Mouse (Mus musculus): ENCODE data around the gene Scd4. TPM values are rescaled to one million over a fixed set of nuclear protein-coding genes. Genes with fewer than 3 reads are reported as not detected.
"Not testable (repeated sequence)": the region's sequence is repeated elsewhere in the genome, so short reads cannot be mapped to it uniquely, and the experiment has no call there.

The Scd4 gene
- polyA plus RNA-seq, 1 experiment from 2014 or later, result 0.35 TPM

GRCm38 (mm10) chr19:44309351-44310154, 23.3 kb upstream of the Scd4 start:
- H3K9ac ChIP-seq, result no peak overlapping the region
- no peak overlapping the region for H3K4me3 ChIP-seq
- no peaks in the 10 kb centered on the region for H3K9me3 ChIP-seq
- peaks cover 29% of the 10 kb centered on the region for H3K4me1 ChIP-seq
- H3K4me2 ChIP-seq, result no peak overlapping the region
- no peak overlapping the region for H3K27ac ChIP-seq
- H3K36me3 ChIP-seq, result peaks cover 43% of the 10 kb centered on the region
- ATAC-seq (ENCODE audit: borderline replicate concordance, extremely low read depth, low FRiP score, low TSS enrichment), result no peak
- 77% methylated on average over 12 of the region's 12 CpGs for WGBS
- no peaks in the 10 kb centered on the region for H3K27me3 ChIP-seq

GRCm38 (mm10) chr19:44310155-44310575, 22.7 kb upstream of the Scd4 start:
- H3K4me3 ChIP-seq; H3K9me3 ChIP-seq; ATAC-seq (ENCODE audit: borderline replicate concordance, extremely low read depth, low FRiP score, low TSS enrichment); H3K4me2 ChIP-seq; H3K27me3 ChIP-seq; H3K27ac ChIP-seq; H3K9ac ChIP-seq: not testable (repeated sequence)
- Histone ChIP-seq H3K36me3 (peaks cover 37% of the 10 kb centered on the region), H3K4me1 (peaks cover 26% of the 10 kb centered on the region)
- WGBS, result 78% methylated on average over 1 of the region's 1 CpGs

DNA sequence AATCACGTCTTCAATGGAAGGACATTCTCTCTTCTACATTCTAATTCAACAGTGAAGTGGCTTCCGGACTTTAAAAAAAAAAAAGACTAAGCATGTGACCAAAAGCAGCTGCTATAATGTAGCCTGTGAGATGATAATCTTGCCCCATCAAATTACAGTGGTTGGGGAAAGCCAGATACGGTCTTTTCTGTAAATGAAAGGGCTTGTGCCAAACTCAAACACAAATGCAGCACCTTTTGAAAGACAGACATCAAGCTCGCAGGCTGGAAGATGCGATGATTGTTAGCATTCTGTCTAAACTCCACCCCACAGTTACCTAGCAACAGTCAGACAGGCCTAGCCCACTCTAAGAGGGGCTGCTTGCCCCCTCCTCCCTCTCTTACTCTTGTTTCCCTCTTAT, 22.1 kb upstream of the Scd4 start:
- Histone ChIP-seq H3K36me3 (peaks cover 30% of the 10 kb centered on the region), H3K4me1 (peaks cover 27% of the 10 kb centered on the region), H3K27me3 (no peaks in the 10 kb centered on the region), H3K9ac (no peak overlapping the region), H3K9me3 (no peaks in the 10 kb centered on the region), H3K4me2 (no peak overlapping the region), H3K27ac (no peak overlapping the region), H3K4me3 (no peak overlapping the region)
- WGBS, result 24% methylated on average over 5 of the region's 5 CpGs
- no peak for ATAC-seq (ENCODE audit: borderline replicate concordance, extremely low read depth, low FRiP score, low TSS enrichment)

DNA sequence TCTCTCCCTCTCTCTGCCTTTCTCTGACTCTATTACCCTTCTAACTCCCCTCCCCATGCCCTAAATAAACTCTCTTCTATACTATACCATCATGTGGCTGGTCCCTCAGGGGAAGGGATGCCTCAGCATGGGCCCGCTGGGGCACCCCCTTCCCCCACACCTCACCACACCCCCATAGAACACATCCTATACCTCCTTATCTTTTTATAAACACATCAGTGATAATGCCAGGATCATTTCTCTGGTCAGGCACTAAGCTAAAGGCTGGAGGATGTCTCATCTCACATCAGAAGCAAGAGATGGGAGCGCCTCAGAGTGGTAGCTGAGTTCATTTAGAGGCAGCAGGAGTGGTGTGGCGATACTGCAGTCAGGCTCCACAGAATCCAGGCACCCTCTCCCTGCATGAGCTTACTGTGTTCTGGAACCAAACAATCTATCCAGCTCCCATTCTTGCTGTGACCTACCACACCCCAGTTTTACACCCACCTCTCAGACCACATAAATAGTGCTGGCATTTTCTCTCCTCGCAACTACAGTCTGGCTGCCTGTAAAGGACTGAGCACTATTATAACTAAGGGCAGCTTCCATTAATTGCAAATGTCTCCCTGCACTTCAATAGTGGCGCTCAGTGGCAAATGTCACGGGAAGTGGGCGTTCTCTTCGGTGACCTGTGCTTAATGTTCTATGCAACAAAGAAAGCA, 21.4 kb upstream of the Scd4 start:
- H3K27me3 ChIP-seq, result no peaks in the 10 kb centered on the region
- H3K27ac ChIP-seq, result peak overlapping the region; percentile 26; the same call in 1 of the 2 replicates
- H3K9me3 ChIP-seq, result no peaks in the 10 kb centered on the region
- H3K9ac ChIP-seq, result no peak overlapping the region
- peaks cover 27% of the 10 kb centered on the region for H3K4me1 ChIP-seq
- peaks cover 24% of the 10 kb centered on the region for H3K36me3 ChIP-seq
- no peak overlapping the region for H3K4me2 ChIP-seq
- ATAC-seq (ENCODE audit: borderline replicate concordance, extremely low read depth, low FRiP score, low TSS enrichment), result no peak
- 51% methylated on average over 8 of the region's 8 CpGs for WGBS
- no peak overlapping the region for H3K4me3 ChIP-seq

DNA sequence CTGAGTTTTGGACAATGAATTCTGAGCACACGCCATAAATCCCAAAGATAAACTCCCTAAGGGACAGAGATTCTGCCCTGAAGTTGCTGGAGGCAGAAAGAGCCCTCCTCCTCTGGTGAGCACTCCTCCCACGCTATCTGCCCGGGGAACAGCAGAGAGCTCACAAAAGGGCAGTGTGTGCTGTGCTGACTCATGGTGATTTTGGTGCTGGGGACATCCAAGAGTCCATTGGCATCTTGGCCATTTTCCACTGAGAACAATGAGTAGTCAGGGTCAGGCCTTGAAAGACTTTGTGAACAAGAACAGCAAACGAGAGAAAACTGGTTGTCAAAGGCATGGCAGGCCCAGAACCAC, 20.9 kb upstream of the Scd4 start:
- H3K9ac ChIP-seq, result no peak overlapping the region
- H3K27me3 ChIP-seq, result no peaks in the 10 kb centered on the region
- H3K9me3 ChIP-seq, result no peaks in the 10 kb centered on the region
- H3K4me1 ChIP-seq, result peaks cover 27% of the 10 kb centered on the region
- H3K4me3 ChIP-seq, result no peak overlapping the region
- H3K36me3 ChIP-seq, result peaks cover 19% of the 10 kb centered on the region
- no peak overlapping the region for H3K4me2 ChIP-seq
- ATAC-seq (ENCODE audit: borderline replicate concordance, extremely low read depth, low FRiP score, low TSS enrichment), result no peak
- 31% methylated on average over 4 of the region's 4 CpGs for WGBS
- H3K27ac ChIP-seq, result peak overlapping the region; percentile 26; the same call in 1 of the 2 replicates

DNA sequence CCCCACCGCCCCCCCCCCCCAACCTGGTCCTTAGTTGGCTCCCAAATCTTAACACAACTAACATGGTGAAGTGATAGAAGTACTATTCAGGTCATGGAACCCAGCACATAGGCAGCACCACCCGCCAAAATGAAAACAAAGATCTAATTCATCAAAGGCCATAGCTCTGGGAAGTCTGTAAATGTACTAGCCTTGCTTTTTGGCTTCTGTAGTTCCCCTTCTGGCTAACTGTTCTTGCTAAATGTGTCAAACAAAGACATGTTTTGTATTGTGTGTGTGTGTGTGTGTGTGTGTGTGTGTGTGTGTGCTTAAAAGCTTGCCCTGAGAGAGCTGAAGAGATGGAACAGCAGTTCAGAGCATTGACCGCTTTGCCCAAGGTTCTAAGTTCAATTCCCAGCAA, 19.8 kb upstream of the Scd4 start:
- WGBS, result 73% methylated on average over 3 of the region's 3 CpGs
- Histone ChIP-seq H3K9me3 (no peaks in the 10 kb centered on the region), H3K4me1 (peaks cover 27% of the 10 kb centered on the region), H3K36me3 (peaks cover 8% of the 10 kb centered on the region), H3K4me3 (no peak overlapping the region), H3K9ac (no peak overlapping the region), H3K4me2 (no peak overlapping the region), H3K27me3 (no peaks in the 10 kb centered on the region), H3K27ac (no peak overlapping the region)
- no peak for ATAC-seq (ENCODE audit: borderline replicate concordance, extremely low read depth, low FRiP score, low TSS enrichment)

DNA sequence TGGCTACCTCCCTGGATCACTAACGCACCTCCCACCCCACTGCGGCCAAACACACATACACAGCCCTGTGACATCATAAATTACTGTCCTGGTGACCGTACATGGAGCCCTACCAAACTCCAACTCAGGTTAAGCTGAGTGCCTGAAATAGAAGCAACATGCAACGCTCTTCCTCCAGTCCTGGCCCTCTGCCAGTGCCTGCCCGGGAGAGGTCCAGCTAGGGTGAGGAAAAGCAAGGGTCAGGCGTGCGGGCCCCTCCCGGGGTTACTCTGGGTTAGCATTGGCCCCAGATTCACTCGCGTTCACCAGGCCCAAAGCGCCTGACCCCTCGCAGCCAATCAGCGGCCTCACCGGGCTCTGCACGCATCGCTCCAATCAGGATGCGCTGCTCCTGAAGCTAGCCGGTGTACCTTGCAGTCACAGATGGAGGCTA, 18.5 kb upstream of the Scd4 start:
- H3K27ac ChIP-seq, result peak overlapping the region; percentile 68
- peak overlapping the region; percentile 50 for H3K4me3 ChIP-seq
- WGBS, result 3% methylated on average over 18 of the region's 18 CpGs
- H3K27me3 ChIP-seq, result no peaks in the 10 kb centered on the region
- peak; percentile 83 for ATAC-seq (ENCODE audit: borderline replicate concordance, extremely low read depth, low FRiP score, low TSS enrichment)
- no peaks in the 10 kb centered on the region for H3K36me3 ChIP-seq
- peak overlapping the region; percentile 88 for H3K4me2 ChIP-seq
- H3K9me3 ChIP-seq, result no peaks in the 10 kb centered on the region; the same call in 1 of the 2 replicates
- H3K9ac ChIP-seq, result peak overlapping the region; percentile 50
- H3K4me1 ChIP-seq, result peaks cover 27% of the 10 kb centered on the region

DNA sequence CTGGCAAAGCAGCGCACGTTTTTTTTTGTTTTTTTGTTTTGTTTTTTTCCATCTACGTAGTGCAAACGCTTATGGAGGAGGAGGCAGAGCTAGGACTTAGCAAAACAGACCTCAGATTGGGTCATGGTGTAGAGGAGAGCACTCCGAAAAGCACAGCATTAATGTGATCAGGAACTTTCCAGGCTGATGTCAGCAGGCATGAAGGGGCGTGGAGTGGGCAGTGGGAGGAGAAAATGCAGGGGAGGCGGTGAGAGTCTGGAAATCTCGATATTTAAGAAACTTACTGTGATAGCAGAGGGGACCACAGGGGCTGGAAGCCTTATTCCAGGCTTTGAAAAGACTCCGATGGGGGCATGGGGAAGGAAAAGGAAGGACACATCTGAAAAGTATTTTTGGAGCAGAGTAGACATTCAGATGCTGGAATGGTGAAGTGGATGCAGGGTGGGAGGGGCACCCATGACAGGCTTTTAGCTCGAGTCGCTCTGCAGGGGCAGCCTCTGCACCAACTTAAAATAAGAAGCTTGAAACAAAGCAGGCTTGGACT, 17.9 kb upstream of the Scd4 start:
- peak overlapping the region; percentile 88 for H3K4me2 ChIP-seq
- H3K27me3 ChIP-seq, result no peaks in the 10 kb centered on the region
- H3K9me3 ChIP-seq, result no peaks in the 10 kb centered on the region; the same call in 1 of the 2 replicates
- H3K27ac ChIP-seq, result peak overlapping the region; percentile 68
- peaks cover 27% of the 10 kb centered on the region for H3K4me1 ChIP-seq
- no peaks in the 10 kb centered on the region for H3K36me3 ChIP-seq
- peak overlapping the region; percentile 50 for H3K9ac ChIP-seq
- WGBS, result under 1% methylated on average over 11 of the region's 11 CpGs
- H3K4me3 ChIP-seq, result peak overlapping the region; percentile 50
- peak; percentile 76 for ATAC-seq (ENCODE audit: borderline replicate concordance, extremely low read depth, low FRiP score, low TSS enrichment)

DNA sequence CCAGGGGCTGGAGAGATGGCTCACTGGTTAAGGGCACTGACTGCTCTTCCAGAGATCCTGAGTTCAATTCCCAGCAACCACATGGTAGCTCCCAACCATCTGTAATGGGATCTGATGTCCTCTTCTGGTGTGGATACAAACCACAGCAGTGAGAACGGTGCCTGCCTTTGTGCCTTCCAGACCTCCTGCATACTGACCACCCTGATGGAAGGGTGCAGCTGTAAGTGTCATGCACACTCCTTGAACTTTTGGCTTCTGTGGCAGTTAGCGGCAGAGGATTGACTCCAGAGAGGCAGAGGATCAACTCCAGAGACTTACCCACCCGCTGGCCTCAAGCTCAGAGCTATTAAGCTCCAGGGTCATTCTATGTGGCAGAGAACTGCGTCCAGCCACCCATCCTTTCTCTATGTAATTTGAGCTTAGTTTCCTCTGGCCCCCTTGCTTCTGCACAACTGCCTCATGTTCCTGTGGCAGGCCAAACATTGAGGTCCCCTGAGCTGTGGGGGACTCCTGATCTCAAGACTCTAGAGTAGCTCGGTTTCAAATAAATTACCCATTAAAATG, 16.1 kb upstream of the Scd4 start:
- Histone ChIP-seq H3K4me1 (peaks cover 18% of the 10 kb centered on the region), H3K9me3 (no peaks in the 10 kb centered on the region; the same call in 1 of the 2 replicates), H3K9ac (no peak overlapping the region), H3K4me3 (no peak overlapping the region), H3K4me2 (no peak overlapping the region), H3K27ac (no peak overlapping the region), H3K27me3 (no peaks in the 10 kb centered on the region), H3K36me3 (no peaks in the 10 kb centered on the region)
- 62% methylated on average over 5 of the region's 5 CpGs for WGBS
- ATAC-seq (ENCODE audit: borderline replicate concordance, extremely low read depth, low FRiP score, low TSS enrichment), result no peak

GRCm38 (mm10) chr19:44317391-44317790, 15.5 kb upstream of the Scd4 start:
- Histone ChIP-seq H3K27me3 (no peaks in the 10 kb centered on the region), H3K4me1 (peaks cover 15% of the 10 kb centered on the region), H3K9ac (no peak overlapping the region), H3K4me2 (no peak overlapping the region), H3K36me3 (no peaks in the 10 kb centered on the region), H3K4me3 (no peak overlapping the region), H3K27ac (no peak overlapping the region), H3K9me3 (no peaks in the 10 kb centered on the region; the same call in 1 of the 2 replicates)
- 68% methylated on average over 5 of the region's 5 CpGs for WGBS
- no peak for ATAC-seq (ENCODE audit: borderline replicate concordance, extremely low read depth, low FRiP score, low TSS enrichment)

- H3K36me3 ChIP-seq, result no peaks in the 10 kb centered on the region
- H3K27me3 ChIP-seq, result no peaks in the 10 kb centered on the region
- peaks cover 15% of the 10 kb centered on the region for H3K4me1 ChIP-seq
- H3K9ac ChIP-seq, result no peak overlapping the region
- no peaks in the 10 kb centered on the region; the same call in 1 of the 2 replicates for H3K9me3 ChIP-seq
- no peak overlapping the region for H3K4me2 ChIP-seq
- ATAC-seq (ENCODE audit: borderline replicate concordance, extremely low read depth, low FRiP score, low TSS enrichment), result no peak
- no peak overlapping the region for H3K27ac ChIP-seq
- no peak overlapping the region for H3K4me3 ChIP-seq
Measured at GRCm38 (mm10) chr19:44318545-44318944, 14.3 kb upstream of the Scd4 start.

GRCm38 (mm10) chr19:44320316-44320715, 12.6 kb upstream of the Scd4 start:
- no peaks in the 10 kb centered on the region; the same call in 1 of the 2 replicates for H3K9me3 ChIP-seq
- no peaks in the 10 kb centered on the region for H3K36me3 ChIP-seq
- no peaks in the 10 kb centered on the region for H3K27me3 ChIP-seq
- 83% methylated on average over 3 of the region's 3 CpGs for WGBS
- peaks cover 2% of the 10 kb centered on the region for H3K4me1 ChIP-seq
- ATAC-seq (ENCODE audit: borderline replicate concordance, extremely low read depth, low FRiP score, low TSS enrichment), result no peak
- no peak overlapping the region for H3K4me2 ChIP-seq
- H3K9ac ChIP-seq, result no peak overlapping the region
- H3K27ac ChIP-seq, result no peak overlapping the region
- H3K4me3 ChIP-seq, result no peak overlapping the region

Data from lung, embryonic 15.5 days (tissue).